Mouse (Mus musculus) mesoderm, embryonic 11.5 days (tissue): Measurements from ENCODE around the gene Ahcyl2.

Experiments used
- DNase-seq: peaks from one replicate; pipeline ENCODE4 v3.0.0-alpha.2; 2012; ENCODE audit warnings: low read depth, low spot score

Ahcyl2 gene

GRCm38 (mm10) chr6:29914136-29914535, 146.3 kb downstream of the Ahcyl2 start:
- no peak for DNase-seq

DNA sequence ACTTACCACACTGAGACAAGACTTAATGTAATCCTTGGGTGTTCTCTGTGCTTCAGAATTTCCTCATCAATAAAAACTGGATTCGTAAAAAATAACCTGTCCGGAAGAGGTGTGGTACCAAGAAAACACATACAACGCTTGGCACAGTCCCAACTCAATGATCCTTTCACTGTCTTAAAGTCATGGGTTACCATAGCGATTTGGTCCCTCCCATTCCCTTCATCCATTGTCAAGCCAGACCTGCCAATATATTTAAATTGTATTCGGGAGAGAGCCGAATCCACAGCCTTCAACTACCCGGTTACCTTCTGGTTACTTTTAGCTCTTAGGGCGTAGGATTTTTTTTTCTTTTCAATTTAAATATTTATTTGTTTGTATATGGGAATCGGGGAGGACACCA, 148.0 kb downstream of the Ahcyl2 start:
- DNase-seq: no peak

DNA sequence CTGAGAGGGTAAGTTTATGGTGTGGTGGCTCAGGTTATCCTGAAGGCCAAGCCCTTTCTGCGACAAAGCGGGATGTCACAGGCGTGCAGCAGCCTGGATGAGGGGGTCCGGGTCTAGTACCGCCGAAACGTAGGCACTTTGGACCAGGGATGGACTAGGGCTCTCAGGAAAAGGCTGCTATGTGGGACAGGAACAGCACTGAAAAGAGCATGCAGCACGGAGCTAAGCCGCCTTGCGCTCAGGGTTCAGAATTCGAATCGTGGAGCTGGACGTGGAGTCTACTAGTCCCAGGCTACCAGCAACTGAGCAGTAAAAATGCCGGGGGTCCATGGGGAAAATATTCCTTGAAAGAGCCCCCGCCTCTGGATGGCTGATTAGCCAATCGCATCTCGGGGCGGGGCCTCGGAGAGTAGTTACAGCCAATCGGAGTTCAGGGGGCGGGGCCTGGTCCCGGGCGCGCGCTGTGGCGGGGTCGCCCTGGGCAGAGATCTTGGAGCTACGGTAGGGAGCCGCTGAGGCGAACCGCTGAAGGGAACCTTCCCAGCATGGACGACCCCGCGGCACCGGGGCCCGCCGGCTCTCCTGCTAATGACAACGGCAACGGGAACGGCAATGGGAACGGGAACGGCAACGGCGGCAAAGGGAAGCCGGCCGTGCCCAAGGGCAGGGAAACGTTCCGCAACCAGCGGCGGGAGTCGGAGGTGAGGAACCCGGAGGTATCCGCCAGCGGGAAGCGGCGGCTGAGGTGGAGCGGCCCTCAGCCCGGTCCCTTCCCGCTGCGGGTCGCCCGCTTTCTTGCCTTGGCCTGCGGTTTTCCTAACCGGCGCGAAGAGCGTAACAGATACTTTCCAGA, 148.9 kb downstream of the Ahcyl2 start, which contains the start of gene Strip2:
Gene Strip2, plus strand, starts transcription at position 483 of the 853 bp plus-strand sequence.
- peak; percentile 92 for DNase-seq

DNA sequence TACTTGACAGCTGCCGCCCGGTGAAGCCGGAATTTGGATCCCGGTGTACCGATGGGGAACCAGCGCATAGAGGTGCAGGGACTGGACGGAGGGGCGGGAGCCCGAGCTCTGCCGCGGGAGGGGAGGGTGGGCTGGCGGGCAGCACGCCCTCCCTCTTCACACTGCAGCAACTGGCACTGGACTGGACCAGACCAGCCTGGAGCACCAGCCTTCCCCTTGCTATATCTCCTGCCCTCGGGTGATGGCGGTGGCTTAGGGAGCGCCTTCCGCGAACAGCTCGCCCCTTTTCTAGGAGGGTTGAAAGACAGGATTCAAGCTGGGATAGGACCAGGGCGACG, 149.5 kb downstream of the Ahcyl2 start:
- no peak for DNase-seq

GRCm38 (mm10) chr6:29917947-29918346, 150.1 kb downstream of the Ahcyl2 start:
- DNase-seq: no peak

GRCm38 (mm10) chr6:29923501-29923900, 155.7 kb downstream of the Ahcyl2 start:
- DNase-seq: no peak

GRCm38 (mm10) chr6:29925594-29926219, 157.9 kb downstream of the Ahcyl2 start:
- no peak for DNase-seq

DNA sequence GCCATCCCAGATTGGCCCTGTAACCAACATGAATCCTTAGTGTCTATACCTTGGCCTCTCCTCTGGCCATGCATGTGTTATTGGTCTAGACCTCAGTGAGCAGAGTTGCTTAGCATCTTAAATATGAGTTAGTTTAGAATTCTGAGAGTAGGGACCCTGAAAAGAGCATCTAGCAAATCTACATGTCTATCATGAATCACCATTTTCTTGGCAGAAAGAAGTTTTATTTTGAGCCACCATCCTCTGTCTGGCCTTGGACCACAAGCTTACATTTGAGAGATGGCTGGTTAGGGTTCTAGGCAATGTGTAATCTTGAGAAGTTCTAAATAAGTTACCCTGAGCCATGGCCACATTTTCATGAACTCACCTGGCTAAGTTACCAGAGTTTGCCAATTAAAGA, 162.3 kb downstream of the Ahcyl2 start:
- no peak for DNase-seq

DNA sequence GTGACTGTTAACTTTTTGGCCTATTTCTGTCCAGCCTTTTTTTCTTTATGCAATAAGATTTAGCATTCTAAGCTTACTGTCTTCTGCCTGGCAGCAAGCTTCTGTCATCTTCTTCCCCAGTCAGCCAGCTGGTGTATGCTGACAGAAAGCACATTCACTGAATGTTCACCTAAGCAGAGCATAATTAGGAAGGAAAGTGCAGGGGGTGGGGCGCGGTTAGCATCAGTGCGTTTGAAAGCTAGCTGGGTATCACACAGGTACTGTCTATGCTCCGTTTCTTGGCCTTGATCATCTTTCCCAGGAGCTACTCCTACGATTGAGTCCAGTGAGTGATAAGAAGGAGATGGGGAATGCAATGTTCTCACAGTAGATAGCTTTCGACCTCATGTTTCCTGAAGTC, 162.9 kb downstream of the Ahcyl2 start:
- DNase-seq: no peak

- DNase-seq: no peak
Observed at GRCm38 (mm10) chr6:29931181-29931580, 163.4 kb downstream of the Ahcyl2 start.

DNA sequence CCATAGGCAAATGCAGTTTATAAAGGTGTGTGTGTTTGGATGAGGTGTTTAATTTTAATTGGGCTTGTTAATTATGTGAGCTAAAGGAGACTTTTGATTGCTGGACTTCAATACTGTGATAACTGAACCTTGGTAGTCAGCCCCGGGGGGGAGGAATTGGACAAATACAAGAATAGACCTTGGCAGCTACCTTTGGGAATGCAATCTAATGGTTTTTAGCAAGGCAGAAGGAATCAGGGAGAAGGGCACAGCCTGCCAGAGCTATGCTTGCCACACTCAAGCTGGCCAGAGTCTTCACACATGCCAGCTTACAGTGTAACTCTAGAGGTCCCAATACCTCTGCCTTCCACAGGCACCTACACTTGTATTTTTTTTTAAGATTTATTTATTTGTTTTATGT, 167.9 kb downstream of the Ahcyl2 start:
- no peak for DNase-seq

DNA sequence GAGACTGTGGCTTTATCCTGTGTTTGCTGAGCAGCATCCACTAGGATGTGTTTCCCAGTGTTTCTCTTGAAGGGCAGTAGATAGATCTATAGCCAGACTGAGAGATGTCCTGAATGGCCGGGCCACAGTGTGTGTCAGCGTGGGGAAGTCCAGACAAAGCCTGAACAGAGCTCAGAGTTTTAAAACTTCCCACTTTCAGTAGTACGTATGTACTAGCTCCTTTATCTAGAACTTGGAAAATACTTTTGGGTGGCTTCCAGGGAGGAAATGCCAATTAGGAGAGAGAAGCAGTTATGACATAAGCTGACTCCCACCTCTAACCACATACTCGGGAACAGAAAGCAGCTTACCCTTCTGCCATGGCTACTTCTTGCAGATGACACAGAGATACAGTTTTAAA, 172.6 kb downstream of the Ahcyl2 start:
- no peak for DNase-seq

DNA sequence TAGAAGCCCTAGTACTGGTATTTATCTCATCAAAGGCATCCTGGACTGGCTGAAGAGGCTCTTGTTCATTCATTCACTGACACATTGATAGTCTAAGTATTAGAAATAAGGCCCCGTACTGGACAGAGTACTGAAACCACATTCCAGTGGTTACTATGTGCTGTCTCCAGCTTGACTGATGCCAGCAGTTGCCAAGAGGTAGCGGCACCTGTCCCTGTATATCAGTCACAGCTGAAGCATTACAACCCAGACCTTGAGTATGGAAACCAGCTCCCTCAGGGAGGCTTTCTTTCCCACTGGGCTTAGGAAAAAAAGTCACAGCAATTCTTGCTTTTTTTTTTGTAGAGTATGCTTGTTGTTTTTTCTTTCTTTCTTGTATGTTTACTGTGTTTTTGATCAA, 173.2 kb downstream of the Ahcyl2 start:
- DNase-seq: no peak

DNA sequence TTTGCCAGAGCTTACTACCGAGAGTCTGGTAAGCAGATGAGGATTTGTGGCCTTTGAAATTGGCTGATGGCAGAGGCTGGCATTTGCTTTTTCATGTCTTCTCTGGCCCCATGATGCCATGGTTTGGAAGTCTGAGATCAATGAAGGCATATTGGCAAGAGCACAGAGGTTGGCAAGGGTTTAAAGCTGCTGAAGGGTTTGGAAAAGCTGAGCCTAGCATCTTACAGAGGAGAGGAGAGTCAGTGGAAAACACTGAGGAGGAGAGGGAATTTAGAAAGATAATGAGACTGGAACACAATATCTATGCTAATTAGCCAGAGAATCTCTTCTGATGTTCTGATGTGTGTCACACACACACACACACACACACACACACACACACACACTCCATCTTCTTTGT, 176.7 kb downstream of the Ahcyl2 start:
- DNase-seq: no peak

DNA sequence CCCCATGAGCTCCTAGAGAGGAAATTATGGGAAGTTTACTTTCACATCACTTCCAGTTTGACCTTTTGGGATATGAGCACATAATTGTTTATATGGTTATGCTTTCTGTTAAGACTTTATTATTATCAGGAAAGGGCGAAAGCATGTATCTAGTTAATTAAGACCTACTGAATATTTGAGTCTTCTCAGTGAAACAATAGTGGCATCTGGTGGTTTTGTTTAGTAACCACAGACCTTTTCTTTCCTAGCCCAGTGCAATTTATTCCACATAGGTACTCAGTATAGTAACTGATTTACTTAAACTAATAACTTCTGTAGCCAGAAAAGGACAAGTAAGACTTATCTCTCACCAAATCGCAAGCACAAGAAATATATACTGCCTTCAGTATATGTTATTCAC, 178.8 kb downstream of the Ahcyl2 start:
- no peak for DNase-seq

DNA sequence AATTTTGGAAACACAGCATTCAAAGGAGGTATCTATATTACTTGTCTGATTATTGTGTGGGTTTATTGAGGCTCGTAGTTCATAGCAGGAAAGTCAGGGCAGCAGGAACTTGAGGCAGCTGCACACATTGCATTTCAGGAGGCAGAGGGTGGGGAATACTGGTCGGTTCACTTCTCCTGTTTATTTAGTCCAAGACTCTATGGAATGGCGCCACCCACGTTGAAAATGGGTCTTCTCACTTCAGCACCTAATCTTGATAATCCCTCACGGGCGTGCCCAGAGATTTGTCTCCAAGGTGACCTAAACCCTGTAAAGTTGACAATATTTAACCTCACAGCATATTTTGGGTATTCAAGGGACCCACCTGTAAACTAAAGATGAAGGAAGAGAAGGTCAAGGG, 180.0 kb downstream of the Ahcyl2 start:
- DNase-seq: no peak

DNA sequence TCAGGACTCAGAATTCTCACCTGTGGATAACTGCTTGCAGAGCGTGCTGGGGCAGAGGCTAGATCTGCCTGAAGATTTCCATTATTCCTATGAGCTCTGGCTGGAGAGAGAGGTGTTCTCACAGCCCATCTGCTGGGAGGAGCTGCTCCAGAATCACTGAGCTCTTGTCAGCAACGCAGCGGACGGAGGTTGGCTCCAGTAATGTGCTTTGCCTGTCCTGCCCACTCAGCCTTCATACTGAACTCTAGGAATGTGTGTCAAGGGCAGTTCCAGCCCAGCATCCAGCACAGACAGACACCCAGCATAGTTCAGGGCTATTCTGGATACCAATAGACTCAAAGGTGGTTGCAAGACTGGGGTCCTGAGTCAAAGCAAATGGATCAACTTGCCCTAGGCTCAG, 188.9 kb downstream of the Ahcyl2 start:
- DNase-seq: no peak

DNA sequence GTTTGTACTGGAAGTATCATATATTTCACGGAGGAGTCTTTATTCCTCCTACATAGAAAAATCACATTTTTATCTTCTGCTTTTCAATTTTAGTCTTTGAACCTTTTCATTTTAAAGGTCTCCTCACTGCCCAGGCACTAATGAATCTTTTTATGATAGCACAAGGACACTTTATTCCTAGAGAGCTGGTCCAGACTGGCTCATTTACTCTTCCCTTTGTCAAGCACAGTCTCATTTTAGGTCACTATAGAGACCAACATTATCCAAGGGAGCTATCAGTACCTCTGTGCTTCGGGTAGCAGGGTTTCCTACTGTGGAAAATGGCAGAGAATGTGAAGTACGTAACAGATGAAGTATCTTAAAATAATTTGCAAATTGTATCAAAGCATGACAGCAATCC, 190.9 kb downstream of the Ahcyl2 start:
- no peak for DNase-seq

DNA sequence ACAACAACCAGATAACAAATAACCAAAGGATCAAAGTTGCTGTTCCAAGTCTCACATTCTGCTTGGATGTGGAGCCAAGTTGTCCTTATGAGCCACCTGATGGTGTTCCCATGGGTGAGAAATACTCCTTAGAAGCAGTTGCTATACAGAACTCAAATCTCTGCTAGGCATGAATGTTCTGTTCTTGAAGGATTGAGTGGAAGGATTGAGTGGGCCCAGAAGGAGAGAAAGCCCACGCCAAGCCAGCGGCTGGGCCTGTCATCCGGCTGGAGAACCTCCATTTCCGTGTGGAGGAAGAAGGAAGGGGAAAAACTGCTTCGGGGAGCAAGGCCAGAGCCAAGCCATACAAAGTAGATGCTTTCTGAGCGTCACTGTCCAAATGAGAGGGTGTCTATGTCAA, 193.3 kb downstream of the Ahcyl2 start:
- no peak for DNase-seq
